Mouse (Mus musculus) midbrain, embryonic 16.5 days (tissue): ENCODE measurements at regions not wholly inside any gene's neighbourhood (a gene's known extent, or its start where the extent isn't known, plus 50 kb on each side); places are given as distances from the start of the nearest gene placed in this dataset.

ENCODE experiments used
- ATAC-seq: fragments of 200-750 bp; cut with Nextera tagmentation; 2 replicates; pipeline ENCODE4 v1.8.0; 2017; ENCODE audit warnings: moderate TSS enrichment
- H3K27ac ChIP-seq: fragments of 300-500 bp; sonication (generic); 2 replicates; pipeline ENCODE4 v1.5.1; 2014; ENCODE audit warnings: mild to moderate bottlenecking, low read length, mixed read lengths
- H3K27me3 ChIP-seq: fragments of 300-500 bp; sonication (generic); 2 replicates; pipeline ENCODE4 v1.6.1; 2014; ENCODE audit warnings: low read depth, low read length, mixed read lengths; ENCODE audit not compliant: control insufficient read depth, insufficient read depth
- H3K36me3 ChIP-seq: fragments of 300-500 bp; sonication (generic); 2 replicates; pipeline ENCODE4 v1.6.1; 2014; ENCODE audit warnings: mild to moderate bottlenecking, low read length, moderate library complexity, mixed read lengths; ENCODE audit not compliant: control insufficient read depth, insufficient read depth
- H3K4me1 ChIP-seq: fragments of 300-500 bp; sonication (generic); 2 replicates; pipeline ENCODE4 v1.6.1; 2014; ENCODE audit warnings: mild to moderate bottlenecking, low read length, mixed read lengths; ENCODE audit not compliant: control insufficient read depth, insufficient read depth
- H3K4me2 ChIP-seq: fragments of 300-500 bp; sonication (generic); 2 replicates; pipeline ENCODE4 v1.6.1; 2014; ENCODE audit warnings: mild to moderate bottlenecking, low read length, mixed read lengths
- H3K4me3 ChIP-seq: fragments of 300-500 bp; sonication (generic); 2 replicates; pipeline ENCODE4 v1.5.1; 2014; ENCODE audit warnings: low read depth, mild to moderate bottlenecking, low read length, moderate library complexity, mixed read lengths
- H3K9ac ChIP-seq: fragments of 300-500 bp; sonication (generic); 2 replicates; pipeline ENCODE4 v1.6.1; 2014; ENCODE audit warnings: low read depth, low read length, mixed read lengths
- H3K9me3 ChIP-seq: fragments of 300-500 bp; sonication (generic); replicated peaks from 2 replicates; pipeline ENCODE4 v1.6.1; 2014; ENCODE audit warnings: mild to moderate bottlenecking, low read length, mixed read lengths; ENCODE audit not compliant: control insufficient read depth, poor library complexity, severe bottlenecking
- WGBS: fragments of 180-500 bp; shearing (Covaris S2); extraction: QIAGEN DNeasy Blood & Tissue Kit; methylation state at CpG from one replicate; pipeline ENCODE4 v1.1.7; 2014; 5-methylcytosine and 5-hydroxymethylcytosine counted together

DNA sequence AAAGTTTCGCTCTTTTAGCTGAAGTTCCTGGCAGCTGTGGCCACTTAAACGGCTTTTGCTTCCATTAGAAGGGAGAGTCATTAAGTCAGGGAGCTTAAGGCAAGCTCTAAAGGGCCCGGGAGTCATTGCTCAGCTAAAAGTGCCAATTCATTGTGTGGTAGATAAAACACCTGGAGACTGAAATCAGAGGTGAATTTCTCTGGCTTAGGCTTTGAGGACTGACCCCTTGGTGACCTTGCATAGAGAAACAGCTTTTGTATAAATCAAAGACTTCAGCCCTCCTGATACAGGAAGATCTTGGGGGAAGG is 224.1 kb upstream of the Tmem45b start:
- no peak for ATAC-seq
- Histone ChIP-seq H3K27ac (no peak overlapping the region), H3K9me3 (no peaks in the 10 kb centered on the region), H3K4me2 (peak overlapping the region; percentile 49), H3K4me3 (no peak overlapping the region), H3K27me3 (no peaks in the 10 kb centered on the region; the same call in 1 of the 2 replicates), H3K36me3 (no peaks in the 10 kb centered on the region), H3K4me1 (peaks cover 12% of the 10 kb centered on the region), H3K9ac (no peak overlapping the region)
- 3% methylated on average over 3 of the region's 3 CpGs for WGBS

DNA sequence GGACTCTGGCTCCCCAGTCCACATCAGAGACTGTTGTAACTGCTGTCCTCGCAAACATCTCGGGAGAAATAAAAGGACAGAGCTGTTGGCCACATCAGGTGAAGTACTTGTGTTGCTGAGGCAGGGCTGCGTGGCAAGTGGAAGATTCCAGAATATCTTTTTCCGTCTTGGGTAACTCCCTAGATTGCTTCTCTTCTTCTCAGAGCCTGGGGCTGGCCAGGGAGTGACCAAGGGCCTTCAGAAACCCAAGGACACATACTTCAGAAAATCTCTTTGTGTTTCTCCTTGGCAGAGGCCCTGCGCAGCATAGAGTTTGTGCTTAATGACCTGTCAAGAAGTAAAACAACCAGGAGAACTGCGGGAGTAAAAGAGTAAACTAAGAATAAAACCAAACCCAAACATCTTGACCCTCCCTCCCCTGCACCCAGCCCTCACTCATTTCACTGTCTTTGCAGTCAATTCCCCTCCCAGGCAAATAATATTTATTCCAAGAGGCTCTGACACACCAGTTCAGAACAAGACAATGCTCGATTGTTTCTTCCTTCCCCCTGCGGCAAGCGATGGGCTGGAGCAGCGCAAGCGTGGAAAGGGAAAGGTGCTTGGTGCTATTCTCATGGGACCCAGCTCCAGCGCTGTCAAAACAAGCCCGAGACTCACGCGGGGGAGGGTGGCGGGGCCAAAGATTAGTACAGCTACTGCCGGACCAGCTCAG is 223.6 kb upstream of the Tmem45b start:
- Histone ChIP-seq H3K27ac (no peak overlapping the region), H3K36me3 (no peaks in the 10 kb centered on the region), H3K4me2 (peak overlapping the region; percentile 49), H3K9ac (no peak overlapping the region), H3K9me3 (no peaks in the 10 kb centered on the region), H3K4me3 (no peak overlapping the region), H3K4me1 (peaks cover 14% of the 10 kb centered on the region), H3K27me3 (no peaks in the 10 kb centered on the region; the same call in 1 of the 2 replicates)
- WGBS, result 26% methylated on average over 17 of the region's 17 CpGs
- no peak for ATAC-seq

DNA sequence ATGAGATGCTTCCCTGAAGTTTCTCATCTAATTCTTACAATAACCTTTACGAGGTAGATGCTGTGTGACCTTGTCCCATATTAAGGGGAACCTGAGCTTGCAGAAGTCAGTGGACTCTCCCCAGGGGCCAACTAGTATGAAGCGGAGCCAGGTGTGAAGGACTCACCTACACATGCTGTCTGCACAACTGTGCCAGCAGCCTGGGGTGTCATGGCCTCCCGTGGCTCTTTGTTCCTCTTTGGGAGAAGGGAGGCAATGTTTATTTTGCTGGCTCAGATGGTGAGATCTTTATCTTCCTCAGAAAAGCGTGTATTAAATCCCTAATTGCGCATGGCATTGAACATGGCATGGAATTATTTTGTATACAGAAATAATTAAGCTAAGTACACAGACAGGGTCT is 222.2 kb upstream of the Tmem45b start:
- no peak overlapping the region for H3K27ac ChIP-seq
- peaks cover 14% of the 10 kb centered on the region for H3K4me1 ChIP-seq
- H3K27me3 ChIP-seq, result no peaks in the 10 kb centered on the region; the same call in 1 of the 2 replicates
- no peaks in the 10 kb centered on the region for H3K9me3 ChIP-seq
- H3K4me3 ChIP-seq, result no peak overlapping the region
- ATAC-seq, result no peak
- no peaks in the 10 kb centered on the region for H3K36me3 ChIP-seq
- H3K4me2 ChIP-seq, result no peak overlapping the region
- WGBS, result 82% methylated on average over 5 of the region's 5 CpGs
- H3K9ac ChIP-seq, result no peak overlapping the region

DNA sequence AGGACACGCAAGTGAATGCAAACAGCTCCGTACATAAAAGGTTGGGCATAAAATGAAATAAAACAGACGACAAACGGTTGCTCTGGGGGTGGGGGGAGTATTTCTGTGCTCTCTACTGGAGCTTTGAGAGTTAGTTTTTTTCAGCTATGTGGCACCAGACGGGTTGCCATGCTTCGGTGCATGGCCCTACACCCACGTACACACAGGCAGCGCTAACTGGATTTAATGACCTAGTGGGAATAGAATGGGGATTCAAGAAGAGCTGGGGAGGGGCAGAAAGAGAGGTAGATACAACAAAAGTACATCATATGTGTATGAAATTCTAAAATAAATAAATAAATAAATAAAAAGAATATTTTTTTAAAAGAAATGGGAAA is 220.5 kb upstream of the Tmem45b start:
- H3K4me2 ChIP-seq, result no peak overlapping the region
- H3K27me3 ChIP-seq, result no peaks in the 10 kb centered on the region; the same call in 1 of the 2 replicates
- no peak overlapping the region for H3K27ac ChIP-seq
- WGBS, result 62% methylated on average over 8 of the region's 8 CpGs
- H3K36me3 ChIP-seq, result no peaks in the 10 kb centered on the region
- no peak overlapping the region for H3K4me3 ChIP-seq
- peaks cover 14% of the 10 kb centered on the region for H3K4me1 ChIP-seq
- no peak overlapping the region for H3K9ac ChIP-seq
- no peaks in the 10 kb centered on the region for H3K9me3 ChIP-seq
- no peak for ATAC-seq

DNA sequence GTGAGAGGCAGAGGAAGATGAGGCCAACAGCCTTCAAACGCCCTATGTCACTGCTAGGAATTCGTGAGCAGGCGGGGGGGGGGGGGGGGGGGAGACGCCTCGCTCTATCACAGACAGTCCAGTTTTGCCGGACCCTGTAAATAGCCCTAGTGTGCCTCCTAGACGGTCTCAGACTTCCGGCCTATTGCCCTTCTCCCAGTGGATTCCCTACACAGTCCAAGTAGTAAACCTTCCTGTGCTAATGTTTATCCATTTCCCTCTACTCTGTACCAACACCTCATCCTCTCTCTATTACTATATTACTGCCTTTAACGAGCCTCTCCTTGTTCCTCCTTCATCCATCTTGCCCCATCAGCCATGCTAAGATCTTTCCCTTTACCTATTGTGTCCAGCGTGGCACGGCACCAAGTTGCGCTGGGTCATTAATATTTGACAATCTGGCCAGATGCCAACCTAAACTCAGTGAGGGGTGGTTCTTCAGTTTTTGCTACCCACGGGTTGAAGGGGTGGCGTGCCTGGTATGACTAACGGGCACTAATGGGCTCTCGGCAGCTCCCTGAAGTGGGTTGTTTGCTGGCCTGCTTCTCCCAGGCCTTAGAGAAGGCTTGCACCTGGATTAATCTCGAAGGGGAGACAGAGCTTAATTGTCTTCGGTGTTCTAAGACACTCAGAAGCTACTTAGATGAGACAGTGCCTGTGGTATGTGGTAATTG is 220.0 kb upstream of the Tmem45b start:
- Histone ChIP-seq H3K4me2 (no peak overlapping the region), H3K9ac (no peak overlapping the region), H3K27me3 (no peaks in the 10 kb centered on the region; the same call in 1 of the 2 replicates), H3K9me3 (no peaks in the 10 kb centered on the region), H3K4me3 (no peak overlapping the region), H3K27ac (no peak overlapping the region), H3K36me3 (no peaks in the 10 kb centered on the region), H3K4me1 (peaks cover 14% of the 10 kb centered on the region)
- 53% methylated on average over 14 of the region's 18 CpGs for WGBS
- ATAC-seq, result no peak

DNA sequence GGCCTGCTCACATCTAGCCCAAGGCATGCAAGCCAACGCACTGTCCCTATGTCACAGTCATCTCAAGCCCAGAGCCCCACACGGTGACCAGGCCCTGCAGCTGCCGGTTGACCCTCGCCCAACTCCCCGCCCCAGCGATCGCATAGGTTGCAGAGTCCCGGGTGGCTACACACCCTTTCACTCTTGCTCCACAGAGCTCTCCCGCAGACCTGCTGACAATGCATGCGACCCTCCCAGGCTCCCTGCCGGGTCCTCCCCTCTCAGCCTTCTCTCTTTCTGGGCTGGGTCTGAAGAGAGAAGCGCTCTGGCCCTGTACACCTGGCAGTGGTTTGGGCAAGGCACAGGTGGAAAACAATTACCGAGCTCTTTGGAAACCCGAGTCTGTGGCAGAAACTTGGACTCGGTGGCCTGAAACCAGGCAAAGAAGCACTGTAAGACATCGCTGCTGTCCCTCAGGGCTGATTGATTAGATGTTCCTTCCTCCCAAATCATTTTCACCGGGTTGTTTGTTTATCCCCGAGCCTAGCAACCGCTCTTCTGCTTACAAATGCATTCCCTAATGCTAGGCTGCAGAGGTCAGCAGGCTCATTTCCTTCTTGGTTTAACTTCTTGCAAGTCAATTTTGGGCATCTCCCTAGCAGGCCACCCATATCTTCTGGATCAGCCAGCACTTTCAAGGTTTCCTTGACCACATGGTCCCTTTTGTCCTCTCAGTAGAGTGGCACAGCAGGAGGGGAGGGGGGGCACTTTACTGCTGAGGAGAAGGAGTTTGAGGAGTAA is 219.2 kb upstream of the Tmem45b start:
- H3K9ac ChIP-seq, result no peak overlapping the region
- no peaks in the 10 kb centered on the region for H3K9me3 ChIP-seq
- no peak overlapping the region for H3K27ac ChIP-seq
- H3K36me3 ChIP-seq, result no peaks in the 10 kb centered on the region
- H3K4me2 ChIP-seq, result no peak overlapping the region
- H3K27me3 ChIP-seq, result no peaks in the 10 kb centered on the region; the same call in 1 of the 2 replicates
- peaks cover 14% of the 10 kb centered on the region for H3K4me1 ChIP-seq
- no peak overlapping the region for H3K4me3 ChIP-seq
- 10% methylated on average over 19 of the region's 19 CpGs for WGBS
- ATAC-seq, result no peak

DNA sequence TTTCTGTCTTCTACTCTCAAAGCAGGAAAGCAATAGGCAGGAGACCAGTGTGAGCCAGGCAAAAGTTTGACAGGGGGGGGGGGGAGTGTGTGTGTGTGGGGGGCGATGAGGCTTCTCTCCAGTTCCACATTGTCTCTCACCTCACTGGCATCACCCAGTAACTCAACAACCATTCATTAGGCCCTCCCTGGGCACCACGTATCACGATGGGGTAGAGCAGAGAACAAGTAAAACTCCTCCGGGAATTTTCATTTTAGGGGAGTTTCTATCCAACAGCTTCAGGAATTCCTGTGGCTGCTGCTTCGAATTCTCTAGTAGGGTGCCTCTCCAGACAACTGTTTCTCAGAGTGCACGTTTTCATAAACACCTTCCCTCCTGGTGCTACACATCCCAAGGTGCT is 218.6 kb upstream of the Tmem45b start:
- H3K4me2 ChIP-seq, result no peak overlapping the region
- H3K9ac ChIP-seq, result no peak overlapping the region
- no peaks in the 10 kb centered on the region; the same call in 1 of the 2 replicates for H3K27me3 ChIP-seq
- H3K4me3 ChIP-seq, result no peak overlapping the region
- no peaks in the 10 kb centered on the region for H3K36me3 ChIP-seq
- 50% methylated on average over 6 of the region's 6 CpGs for WGBS
- H3K27ac ChIP-seq, result no peak overlapping the region
- peaks cover 8% of the 10 kb centered on the region for H3K4me1 ChIP-seq
- H3K9me3 ChIP-seq, result no peaks in the 10 kb centered on the region
- no peak for ATAC-seq

DNA sequence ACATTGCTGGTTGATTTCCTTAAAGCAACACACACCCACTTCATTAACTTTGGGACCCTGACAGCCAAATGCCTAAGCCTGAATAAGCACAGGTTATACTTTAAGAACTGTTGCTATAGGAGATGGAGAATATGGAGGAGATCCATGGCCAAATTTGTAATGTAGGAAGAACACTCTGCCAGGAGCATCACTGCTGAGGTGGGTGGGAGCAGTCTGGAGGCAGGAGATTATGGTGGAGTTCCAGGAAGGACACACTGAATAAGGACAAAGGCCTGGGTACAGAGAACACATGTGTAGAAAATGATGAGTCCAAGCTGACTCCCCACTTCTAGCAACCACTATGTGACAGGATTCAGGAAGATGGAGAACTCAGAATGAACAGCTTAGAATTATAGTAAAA is 212.9 kb upstream of the Tmem45b start:
- no peak overlapping the region for H3K4me3 ChIP-seq
- no peaks in the 10 kb centered on the region for H3K9me3 ChIP-seq
- no peaks in the 10 kb centered on the region for H3K36me3 ChIP-seq
- H3K4me1 ChIP-seq, result no peaks in the 10 kb centered on the region
- no peak overlapping the region for H3K9ac ChIP-seq
- H3K27me3 ChIP-seq, result no peaks in the 10 kb centered on the region
- H3K4me2 ChIP-seq, result no peak overlapping the region
- H3K27ac ChIP-seq, result no peak overlapping the region
- ATAC-seq, result no peak

DNA sequence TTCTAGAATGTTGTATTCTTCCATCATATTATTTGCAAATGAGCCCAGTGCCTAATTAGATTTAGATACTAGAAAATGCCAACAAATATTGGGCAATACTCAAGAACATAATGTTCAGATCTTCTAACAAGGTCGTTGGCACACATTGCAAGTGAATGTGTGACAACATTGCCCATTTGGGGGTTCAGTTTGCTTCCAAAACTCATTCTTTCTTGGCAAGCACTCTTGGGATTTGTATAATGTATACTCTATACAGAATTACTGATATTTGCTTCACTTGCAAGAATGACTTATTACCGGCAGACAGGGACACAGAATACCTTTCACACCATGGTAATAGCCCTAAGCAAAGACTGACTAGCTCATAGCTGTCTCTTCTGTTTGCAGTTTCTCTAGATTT is 194.8 kb upstream of the Tmem45b start:
- Histone ChIP-seq H3K27ac (no peak overlapping the region), H3K4me1 (no peaks in the 10 kb centered on the region), H3K4me2 (no peak overlapping the region), H3K27me3 (no peaks in the 10 kb centered on the region), H3K4me3 (no peak overlapping the region), H3K36me3 (no peaks in the 10 kb centered on the region), H3K9ac (no peak overlapping the region), H3K9me3 (no peaks in the 10 kb centered on the region)
- WGBS, result 72% methylated on average over 2 of the region's 2 CpGs
- no peak for ATAC-seq
